Mouse (Mus musculus) thymus, postnatal 0 days (tissue): ENCODE data around the gene Nat8f1. TPM values are rescaled to one million over a fixed set of nuclear protein-coding genes. Genes with fewer than 3 reads are reported as not detected.
"Not testable (repeated sequence)": the region's sequence is repeated elsewhere in the genome, so short reads cannot be mapped to it uniquely, and the experiment has no call there.

Source experiments
- DNase-seq: peaks from one replicate; pipeline ENCODE4 v3.0.0-alpha.2; 2015; ENCODE audit warnings: low spot score
- polyA plus RNA-seq: library from polyadenylated mRNA; unstranded; fragments of >200 nt; fragmentation: Nextera tagmentation; extraction: Ambion mirVana; gene quantifications from 2 replicates; pipeline ENCODE4 v1.2.1, GENCODE M21; 2015

The Nat8f1 gene
- 8.6 and 9.5 TPM in 2 replicates for polyA plus RNA-seq

DNA sequence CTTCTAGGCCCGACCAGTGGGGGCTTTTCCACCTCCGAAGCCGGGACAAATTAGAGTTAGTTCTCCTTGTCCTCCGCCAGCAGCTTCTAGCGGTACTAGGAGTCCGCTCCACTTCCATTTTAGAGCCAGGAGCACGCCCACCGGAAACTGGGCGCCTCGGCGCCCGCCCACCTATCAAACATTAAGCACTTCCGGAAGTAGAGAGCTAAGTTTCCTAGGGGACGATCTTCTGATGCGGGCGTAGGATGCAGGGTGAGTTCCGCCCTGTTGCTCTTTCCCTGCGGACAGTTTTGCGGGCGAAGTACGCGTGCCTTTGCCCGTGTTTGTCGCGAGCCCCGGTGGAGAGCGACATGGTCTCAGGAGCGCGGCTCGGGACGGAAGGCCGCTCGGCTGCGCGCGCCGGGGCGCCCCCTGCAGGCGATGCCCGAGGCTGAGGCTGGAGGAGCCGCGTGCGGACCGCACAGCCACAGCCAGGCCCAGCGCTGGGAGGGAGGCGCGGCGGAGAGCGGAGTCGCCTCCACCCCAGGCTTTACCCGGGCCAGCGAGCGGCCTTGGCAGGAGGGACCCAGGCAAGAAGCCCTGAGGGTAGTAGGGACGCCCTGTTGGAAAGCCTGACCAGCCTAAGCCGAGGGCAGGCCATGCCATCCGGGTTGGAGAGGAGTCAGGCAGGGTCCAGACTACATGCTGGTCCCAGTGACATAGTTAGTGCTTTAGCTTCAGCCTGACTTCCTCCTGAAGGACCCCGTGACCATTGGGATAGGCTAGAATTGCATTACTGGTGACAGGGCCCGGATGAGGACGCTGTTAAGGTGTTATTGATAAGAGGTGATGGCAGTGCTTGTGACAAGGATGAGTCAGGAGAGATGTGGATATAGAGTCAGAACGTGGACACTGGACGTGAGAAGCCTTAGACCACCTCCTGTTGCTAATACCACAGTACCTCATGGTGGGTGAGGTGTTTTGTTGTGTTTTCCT lies at the start of gene Nat8f1:
Nat8f1 (minus strand) TSS at position 149 of the 975 bp plus-strand sequence.
- peak; percentile 91 for DNase-seq

DNA sequence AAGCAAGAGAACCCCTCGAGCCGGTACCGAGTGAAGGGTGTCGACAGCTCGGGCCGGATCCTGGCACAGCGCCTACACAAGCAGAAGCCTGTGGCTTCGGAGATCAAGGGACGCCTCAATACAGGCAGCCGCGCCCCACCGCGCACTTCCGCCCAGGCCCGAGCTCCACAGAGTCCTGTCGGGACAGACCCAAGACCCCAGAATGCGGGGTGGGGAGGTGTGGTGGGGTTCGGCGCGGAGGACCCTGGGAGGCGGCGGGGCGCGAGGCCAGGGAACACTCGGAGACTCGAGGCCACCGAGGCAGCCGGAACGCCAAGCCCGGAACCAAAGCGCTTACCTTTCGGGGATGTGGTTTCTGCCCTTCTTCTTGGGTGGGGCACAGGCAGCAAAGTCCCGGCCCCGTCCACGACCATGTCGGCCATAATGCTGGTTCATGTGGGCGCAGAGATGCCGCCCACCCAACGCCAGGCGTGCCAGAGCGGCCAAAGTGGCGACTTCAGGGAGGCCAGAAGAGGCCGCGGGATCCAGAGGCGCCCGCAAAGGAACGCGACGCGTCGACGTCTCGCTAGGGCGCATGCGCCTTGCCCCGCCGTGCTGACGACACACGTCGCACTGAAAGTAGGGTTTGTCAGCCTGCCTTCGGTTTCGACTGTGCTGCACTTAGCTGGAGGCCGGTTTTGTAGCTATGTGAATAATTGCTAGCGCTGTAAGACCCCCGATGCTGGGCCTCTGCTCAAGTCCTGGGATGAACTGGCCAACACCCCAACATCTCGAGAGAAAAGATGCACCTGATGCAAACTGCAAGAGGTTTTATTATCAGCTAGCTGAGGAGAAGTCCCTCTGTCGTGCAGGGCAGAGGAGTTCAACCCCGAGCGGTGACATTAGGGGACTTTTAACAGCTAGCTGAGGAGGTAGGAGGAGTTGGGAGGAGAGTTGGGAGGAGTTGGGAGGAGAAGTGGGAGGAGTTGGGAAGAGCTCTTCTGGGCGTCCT lies 45.9 kb upstream of the Nat8f1 start, which contains the start of gene Dusp11:
Dusp11 (minus strand) TSS at position 567 of the 991 bp plus-strand sequence.
- peak; percentile 94 for DNase-seq

DNA sequence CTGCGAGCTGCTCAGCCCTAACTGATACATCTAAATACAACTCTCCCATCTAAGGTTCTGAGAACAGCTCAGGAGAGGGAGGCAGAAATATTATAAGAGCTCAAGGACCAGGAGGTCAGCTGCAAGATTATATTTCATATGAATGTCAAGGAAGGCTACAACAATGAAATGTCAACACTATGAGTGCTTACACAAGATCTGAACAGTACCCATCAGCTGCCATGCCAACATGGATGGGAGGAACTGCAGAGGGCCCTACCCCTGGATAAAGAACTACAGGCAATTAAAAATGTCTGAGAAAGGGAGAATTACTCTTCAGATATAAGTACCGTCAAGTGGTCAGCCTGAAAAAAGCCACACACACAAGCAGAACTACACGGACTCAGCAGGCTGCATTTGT lies 42.1 kb upstream of the Nat8f1 start:
- DNase-seq, result no peak

DNA sequence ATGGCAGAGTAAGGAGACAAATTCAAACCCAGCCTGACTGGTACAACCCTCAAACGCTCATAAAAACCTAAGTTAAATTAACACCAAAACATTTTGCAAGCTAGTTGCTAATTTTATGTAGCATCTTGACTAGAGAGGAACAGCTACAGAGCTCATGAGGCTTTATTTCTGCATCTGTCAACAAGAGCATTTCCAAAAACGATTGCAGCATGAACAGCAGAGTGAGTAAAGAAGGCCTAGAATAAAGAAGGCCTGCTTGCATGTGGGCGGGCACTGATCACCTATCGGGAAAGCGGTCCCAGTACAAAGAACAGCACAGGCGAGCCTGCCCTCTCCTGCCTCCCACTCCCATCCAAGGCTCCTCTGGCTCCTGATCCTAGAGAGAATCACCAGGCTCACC lies 33.1 kb upstream of the Nat8f1 start:
- DNase-seq, result no peak

DNA sequence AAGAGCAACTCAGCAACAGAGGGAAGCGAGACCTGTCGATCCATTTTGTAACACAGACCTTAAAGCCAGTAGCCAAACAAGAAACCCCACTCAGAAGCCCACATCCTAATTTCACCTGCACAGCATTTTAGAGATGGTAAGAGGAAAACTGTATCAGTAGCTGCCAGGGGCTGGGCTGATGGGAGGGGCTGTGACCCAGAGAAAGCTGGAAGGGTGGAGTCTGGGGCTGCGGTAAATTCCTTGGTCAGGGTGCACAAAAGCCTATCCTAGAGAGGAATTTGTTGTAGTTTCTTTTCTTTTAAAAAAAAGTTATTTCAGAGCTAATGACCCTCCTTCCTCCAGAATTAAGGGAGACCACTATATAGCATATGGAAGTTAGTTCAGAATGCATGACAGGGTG lies 27.0 kb upstream of the Nat8f1 start:
- no peak for DNase-seq

DNA sequence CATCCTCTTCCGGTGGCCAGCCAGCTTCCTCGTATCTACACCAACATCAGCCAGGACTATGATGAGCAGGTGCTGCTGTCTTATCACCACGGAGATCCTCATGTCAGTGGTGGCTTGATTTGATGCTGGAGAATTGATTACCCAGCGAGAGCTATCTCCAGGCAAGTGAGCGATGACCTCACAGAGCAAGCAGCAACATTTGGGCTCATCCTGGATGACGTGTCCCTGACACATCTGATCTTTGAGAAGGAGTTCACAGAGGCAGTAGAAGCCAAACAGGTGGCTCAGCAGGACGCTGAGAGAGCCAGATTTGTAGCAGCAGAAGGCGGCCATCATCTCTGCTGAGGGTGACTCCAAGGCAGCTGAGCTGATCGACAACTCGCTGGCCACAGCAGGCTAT lies 23.2 kb upstream of the Nat8f1 start:
- DNase-seq, result peak; percentile 5

DNA sequence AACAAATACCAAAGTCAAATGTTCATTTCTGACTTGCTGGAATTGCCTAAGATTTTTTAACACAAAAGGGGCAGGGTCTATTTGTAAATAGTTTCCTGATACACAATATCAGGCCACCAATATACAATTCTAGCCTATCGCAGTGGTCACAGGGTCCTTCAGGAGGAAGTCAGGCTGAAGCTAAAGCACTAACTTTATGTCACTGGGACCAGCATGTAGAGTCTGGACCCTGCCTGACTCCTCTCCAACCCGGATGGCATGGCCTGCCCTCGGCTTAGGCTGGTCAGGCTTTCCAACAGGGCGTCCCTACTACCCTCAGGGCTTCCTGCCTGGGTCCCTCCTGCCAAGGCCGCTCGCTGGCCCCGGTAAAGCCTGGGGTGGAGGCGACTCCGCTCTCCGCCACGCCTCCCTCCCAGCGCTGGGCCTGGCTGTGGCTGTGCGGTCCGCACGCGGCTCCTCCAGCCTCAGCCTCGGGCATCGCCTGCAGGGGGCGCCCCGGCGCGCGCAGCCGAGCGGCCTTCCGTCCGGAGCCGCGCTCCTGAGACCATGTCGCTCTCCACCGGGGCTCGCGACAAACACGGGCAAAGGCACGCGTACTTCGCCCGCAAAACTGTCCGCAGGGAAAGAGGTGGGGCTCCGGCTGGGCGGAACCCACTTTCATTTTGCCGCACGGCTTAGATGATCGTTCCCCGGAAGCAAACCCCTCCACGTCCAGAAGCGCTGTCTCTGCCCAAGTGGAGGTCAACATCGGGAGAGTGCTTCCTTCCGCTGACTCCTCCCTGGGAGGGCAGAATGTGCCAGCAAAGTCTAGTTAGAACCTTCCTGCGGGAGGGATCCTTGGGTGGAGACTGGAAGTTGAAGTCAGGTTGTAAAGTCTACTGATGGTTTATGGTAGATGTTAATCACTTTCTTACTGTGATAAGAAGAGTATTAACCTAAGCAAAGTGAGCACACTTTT lies 21.3 kb upstream of the Nat8f1 start:
- peak; percentile 63 for DNase-seq

DNA sequence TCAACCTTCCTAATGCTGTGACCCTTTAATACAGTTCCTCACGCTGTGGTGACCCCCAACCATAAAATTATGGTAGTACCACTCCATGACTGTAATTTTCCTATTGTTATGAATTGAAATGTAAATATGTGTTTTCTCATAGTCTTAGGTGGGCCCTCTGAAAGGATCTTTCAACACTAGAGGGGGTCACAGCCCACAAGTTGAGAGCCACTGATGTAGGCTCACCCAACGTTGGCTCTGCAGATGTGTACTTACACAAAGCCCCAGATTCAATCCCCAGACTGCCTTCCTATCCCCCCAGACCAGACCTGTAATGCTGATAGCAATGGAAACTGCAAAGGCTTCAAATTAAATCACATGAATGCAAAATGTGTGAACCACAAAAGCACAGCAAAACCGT lies 20.2 kb upstream of the Nat8f1 start:
- DNase-seq, result peak; percentile 63

DNA sequence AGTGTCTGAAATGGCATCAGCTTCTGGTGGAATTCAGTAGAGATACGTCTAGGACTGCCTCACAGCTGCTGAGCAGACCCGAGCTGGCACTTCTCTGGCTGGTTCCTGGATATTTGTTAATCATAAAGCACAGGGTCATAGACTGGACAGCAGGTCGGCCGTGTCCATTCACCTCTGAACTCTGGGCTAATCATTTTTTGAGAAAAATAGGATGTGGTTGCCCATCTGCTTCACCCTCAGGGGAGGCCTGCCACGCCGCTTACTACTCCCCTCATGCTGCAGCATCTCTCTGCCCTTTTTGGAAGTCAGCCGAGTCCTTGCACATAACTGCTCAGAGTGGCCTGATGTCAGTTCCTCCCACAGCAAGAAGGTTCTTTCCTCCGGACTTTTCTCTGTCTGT lies 18.6 kb upstream of the Nat8f1 start:
- DNase-seq, result no peak

DNA sequence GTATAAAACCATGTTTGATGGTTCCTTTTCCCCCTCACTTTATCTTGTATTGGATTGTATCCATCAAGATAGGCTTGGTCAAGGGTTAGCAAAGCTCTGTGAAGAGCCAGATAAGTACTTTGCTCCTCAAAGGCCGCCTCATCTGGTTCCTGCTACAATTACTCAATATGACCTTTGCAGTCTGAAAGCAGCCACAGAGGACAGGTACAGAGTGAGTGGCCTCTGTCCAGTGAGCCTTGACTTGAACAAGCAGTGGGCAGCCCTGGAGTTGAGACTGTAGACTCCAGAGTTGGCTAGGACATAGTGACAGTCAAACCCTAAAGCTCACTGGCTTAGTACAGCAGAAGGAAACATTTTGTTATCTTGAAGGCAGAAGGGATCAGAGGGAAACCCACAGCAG lies 13.8 kb upstream of the Nat8f1 start:
- no peak for DNase-seq

DNA sequence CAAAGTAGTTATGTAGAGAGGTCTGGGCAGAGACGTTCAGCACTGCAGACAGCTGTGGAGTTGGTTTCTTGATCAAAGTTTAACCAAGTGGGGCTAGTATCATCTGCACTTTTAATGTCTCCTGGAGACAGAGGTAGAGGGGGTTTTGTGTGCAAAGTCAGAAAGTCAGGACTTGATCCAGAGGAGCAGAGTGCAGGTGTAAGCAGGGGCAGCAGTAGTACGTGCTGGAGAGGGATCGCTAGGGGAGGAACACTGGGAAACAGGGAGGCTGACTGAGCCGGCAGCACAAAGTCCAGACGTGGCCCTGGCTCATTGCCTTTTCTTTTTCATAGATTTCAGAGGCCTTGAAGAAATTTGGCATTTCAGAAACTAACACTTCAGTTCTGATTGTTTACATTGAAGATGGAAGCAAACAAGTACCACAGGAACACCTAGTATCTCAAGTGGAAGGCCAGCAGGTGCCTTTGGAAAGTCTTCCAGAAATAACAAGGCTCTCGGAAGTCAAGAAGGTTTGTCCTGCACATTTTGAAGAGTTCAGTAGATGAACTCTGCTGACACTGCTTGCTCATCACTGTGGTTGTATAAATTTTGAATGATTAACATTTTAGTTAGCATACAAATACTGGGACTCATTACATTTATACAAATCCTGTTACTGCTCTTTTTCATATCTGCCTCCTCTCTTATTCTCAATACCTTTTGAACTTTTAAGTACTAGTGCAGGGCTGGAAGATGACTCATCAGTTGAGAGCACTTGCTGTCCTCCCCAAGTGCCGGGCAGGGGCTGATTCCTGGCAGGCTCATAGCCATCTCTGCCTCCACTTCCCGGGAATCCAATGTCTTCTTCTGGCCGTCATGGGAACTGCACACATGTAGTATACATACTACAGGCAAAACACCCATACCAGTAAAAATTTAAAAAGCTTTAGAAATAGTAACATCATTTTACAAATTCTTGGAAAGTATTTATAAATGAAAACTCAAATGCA lies 12.3 kb upstream of the Nat8f1 start:
- no peak for DNase-seq

DNA sequence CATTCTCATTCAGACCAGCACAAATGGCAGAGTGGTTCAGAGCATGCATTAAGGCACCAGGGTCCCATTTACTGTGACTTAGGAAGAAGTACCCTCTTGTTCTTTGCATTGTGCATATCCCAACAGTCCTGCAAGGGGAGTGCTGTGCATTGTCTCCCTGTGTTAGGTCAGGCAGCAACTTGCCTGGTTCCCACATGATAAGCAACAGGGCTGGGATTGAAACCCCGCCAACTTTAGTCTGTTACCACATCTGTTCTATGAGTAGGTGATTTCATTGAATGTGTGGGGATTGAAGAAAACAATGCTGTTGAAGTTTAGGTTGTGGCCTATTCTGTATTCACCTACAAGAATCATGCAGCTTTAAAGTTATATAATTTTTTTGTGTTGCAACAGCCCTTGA lies 11.2 kb upstream of the Nat8f1 start:
- DNase-seq, result no peak

DNA sequence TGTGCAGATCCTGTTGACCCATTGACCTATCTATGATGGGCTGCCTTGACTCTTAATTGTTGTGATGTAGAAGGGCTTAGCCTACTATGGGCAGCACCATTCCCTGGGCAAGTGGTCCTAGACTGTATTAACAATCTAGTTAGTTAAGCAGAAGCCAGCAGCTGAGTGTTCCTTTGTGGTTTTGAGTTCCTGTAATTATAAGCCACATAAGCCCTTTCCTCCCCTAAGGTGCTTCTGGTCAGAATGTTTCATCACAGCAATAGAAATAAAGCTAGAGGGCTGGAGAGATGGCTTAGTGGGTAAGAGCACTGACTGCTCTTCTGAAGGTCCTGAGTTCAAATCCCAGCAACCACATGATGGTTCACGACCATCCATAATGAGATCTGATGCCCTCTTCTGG lies 8.2 kb upstream of the Nat8f1 start:
- no peak for DNase-seq

DNA sequence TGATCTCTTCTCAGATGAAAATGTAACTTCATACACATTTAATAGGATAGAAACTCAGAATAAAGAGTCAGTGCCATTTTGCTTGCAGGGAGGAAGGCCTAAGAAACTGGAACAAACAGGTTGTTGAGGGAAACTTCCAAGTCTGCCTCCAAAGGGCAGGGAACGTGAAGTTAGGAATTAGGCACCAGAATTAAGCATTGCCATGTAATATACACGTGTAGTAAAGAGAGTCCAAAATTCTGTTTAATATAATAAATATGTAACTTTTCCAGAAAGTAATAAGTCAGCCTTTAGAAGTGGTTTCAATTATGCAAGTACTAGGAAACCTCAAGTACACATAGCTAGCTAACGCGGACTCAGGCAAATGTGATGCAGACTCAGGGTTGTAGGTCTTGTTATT lies 3.9 kb upstream of the Nat8f1 start:
- DNase-seq, result no peak

DNA sequence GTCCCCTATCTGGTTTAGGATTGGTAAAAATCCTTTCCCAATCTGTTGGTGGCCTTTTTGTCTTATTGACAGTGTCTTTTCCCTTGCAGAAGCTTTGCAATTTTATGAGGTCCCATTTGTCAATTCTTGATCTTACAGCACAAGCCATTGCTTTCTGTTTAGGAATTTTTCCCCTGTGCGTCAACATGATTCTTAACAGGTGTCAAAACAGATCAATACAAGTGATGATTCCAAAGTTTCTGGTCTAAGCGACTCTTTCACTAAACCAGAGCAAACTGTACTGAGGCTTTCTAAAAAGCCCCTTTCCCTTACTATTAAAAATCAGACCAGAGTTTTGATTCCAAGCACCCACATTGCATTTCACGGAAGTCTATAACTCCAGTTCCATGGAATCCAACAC lies 2.9 kb upstream of the Nat8f1 start:
- not testable (repeated sequence) for DNase-seq

DNA sequence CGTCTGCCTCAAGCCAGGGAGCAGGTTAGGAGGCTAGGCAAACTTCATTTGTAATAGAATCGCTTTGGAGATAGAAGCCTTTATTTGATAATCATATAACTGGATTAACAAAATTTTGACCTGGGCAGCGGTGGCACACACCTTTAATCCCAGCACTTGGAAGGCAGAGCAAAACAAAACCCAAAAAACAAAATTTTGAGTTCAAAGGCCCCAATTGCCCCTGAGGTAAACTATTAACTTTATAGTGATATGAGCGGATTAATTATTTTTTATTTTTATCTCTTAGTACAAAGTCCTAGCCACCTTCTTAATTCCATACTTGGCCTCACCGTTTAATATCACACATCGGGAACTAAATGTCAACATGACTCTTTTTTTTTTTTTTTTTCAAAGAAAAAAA lies 1.1 kb upstream of the Nat8f1 start:
- no peak for DNase-seq

DNA sequence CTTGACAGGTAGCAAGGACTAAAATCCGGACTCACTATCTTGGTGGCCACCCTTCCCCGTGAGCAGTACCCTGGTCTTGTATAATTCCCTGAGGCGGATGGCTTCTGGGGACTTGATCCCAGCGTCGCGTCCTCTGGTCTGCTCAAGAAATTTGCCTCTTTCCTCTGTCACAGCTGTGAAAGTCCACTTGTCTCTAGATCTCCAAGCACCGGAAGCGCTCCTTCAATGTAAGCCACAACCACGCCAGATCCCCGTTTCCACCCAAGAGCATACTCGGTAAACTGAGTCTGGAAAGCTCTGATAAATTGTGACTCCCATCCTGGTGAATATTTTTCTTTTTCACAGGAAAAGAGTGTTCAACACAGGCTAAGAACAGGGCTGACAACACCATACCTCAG lies 347 bp downstream of the Nat8f1 start:
- DNase-seq, result no peak

DNA sequence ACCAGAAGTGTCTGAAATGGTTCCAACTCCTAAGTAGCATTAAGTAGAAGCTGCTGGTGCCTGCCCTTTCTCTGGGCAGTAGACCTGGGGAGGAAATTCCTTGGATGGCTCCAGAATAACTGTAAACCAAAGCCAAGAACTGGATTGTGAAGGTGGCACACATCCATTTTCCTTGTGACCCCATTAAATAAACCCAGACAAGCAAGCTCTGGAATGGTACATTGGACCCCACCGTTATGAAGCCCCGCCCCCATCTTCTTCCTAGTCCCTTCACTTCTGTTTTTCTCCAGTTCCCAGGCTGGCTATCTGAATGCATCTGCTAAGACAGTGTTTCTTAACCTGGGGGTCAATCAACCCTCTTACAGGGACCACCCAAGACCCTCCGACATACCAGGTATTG lies 3.9 kb downstream of the Nat8f1 start, which contains the start of gene Tprkb:
Tprkb (plus strand) TSS at position 279 of the 400 bp plus-strand sequence.
- no peak for DNase-seq

DNA sequence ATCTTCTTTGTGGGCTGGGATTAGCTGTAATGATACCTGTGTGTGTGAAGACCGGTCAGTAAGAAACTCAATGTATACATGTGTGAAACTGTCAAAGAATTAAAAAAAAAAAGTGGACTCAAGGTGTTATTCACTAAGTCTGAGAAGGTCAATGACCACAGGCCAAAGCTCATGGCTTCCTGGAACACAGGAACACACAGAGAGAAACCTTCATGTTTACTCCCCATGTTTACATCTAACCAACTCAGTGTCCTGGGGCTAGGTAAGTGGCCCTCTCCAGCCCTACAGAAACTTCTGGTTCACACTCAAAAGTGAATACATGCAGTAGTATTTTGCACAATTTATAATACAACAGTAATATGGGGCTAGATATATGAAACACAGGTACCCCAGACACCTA lies 5.8 kb downstream of the Nat8f1 start:
- no peak for DNase-seq
